Mouse (Mus musculus) liver, adult 2 months (tissue): ENCODE data around the gene Rhov. TPM values are rescaled to one million over a fixed set of nuclear protein-coding genes. Genes with fewer than 3 reads are reported as not detected.
A peak's percentile ranks its signal among the peaks of the same experiment; 100 is the strongest.

ENCODE experiments used
- DNase-seq: peaks from one replicate; pipeline ENCODE4 v3.0.0-alpha.2; 2011; ENCODE audit warnings: low read depth, low spot score; ENCODE audit errors: extremely low read depth
- H3K27ac ChIP-seq: fragments of 200-500 bp; replicated peaks from 2 replicates; pipeline ENCODE4 v1.5.1; 2012; ENCODE audit warnings: low read depth, mild to moderate bottlenecking, control low read depth, inconsistent platforms, low read length; ENCODE audit not compliant: insufficient read depth
- H3K27me3 ChIP-seq: fragments of 200-500 bp; 2 replicates; pipeline ENCODE4 v1.6.1; 2012; ENCODE audit warnings: mild to moderate bottlenecking, moderate library complexity, low read length, inconsistent platforms; ENCODE audit not compliant: control insufficient read depth, insufficient read depth
- H3K36me3 ChIP-seq: fragments of 200-500 bp; 2 replicates; pipeline ENCODE4 v1.6.1; 2012; ENCODE audit warnings: low read length, inconsistent platforms; ENCODE audit not compliant: control insufficient read depth, insufficient read depth
- H3K4me1 ChIP-seq: fragments of 200-500 bp; 2 replicates; pipeline ENCODE4 v1.6.1; 2011; ENCODE audit warnings: low read length; ENCODE audit not compliant: control insufficient read depth, insufficient read depth
- H3K4me3 ChIP-seq: fragments of 200-500 bp; 2 replicates; pipeline ENCODE4 v1.5.1; 2011; ENCODE audit warnings: low read depth, mild to moderate bottlenecking, control low read depth, low read length, moderate library complexity; ENCODE audit not compliant: insufficient read depth
- H3K79me2 ChIP-seq: fragments of 200-500 bp; 2 replicates; pipeline ENCODE4 v1.6.1; 2012; ENCODE audit warnings: inconsistent platforms, mild to moderate bottlenecking, low read length, moderate library complexity; ENCODE audit not compliant: control insufficient read depth, insufficient read depth
- H3K9ac ChIP-seq: fragments of 200-500 bp; 2 replicates; pipeline ENCODE4 v1.6.1; 2012; ENCODE audit warnings: low read depth, mild to moderate bottlenecking, control low read depth, inconsistent platforms, low read length
- CTCF ChIP-seq: fragments of 200-500 bp; IDR thresholded peaks from 2 replicates; pipeline ENCODE4 v1.5.1; 2011; ENCODE audit warnings: low read depth, low read length, control low read depth
- POLR2A ChIP-seq: fragments of 200-500 bp; IDR thresholded peaks from 2 replicates; pipeline ENCODE4 v1.6.1; 2011; ENCODE audit warnings: low read length, control low read depth; ENCODE audit not compliant: insufficient read depth; ENCODE audit errors: extremely low read depth
- WGBS: fragments of 180-500 bp; shearing (Covaris S2); methylation state at CpG from one replicate; pipeline ENCODE4 v1.1.7; 2018; 5-methylcytosine and 5-hydroxymethylcytosine counted together
- polyA plus RNA-seq: library from polyadenylated mRNA; depleted of rRNA; stranded (reverse); fragments of >200 nt; gene quantifications from 2 replicates; pipeline ENCODE4 v1.2.3, GENCODE M21; 2012; rRNA removed
- total RNA-seq: library from RNA; depleted of rRNA; stranded (reverse); fragments of >200 nt; gene quantifications from 2 replicates; pipeline ENCODE4 v1.2.3, GENCODE M21; 2014; rRNA removed

Rhov gene
- total and polyA plus RNA-seq, 2 experiments: not detected

DNA sequence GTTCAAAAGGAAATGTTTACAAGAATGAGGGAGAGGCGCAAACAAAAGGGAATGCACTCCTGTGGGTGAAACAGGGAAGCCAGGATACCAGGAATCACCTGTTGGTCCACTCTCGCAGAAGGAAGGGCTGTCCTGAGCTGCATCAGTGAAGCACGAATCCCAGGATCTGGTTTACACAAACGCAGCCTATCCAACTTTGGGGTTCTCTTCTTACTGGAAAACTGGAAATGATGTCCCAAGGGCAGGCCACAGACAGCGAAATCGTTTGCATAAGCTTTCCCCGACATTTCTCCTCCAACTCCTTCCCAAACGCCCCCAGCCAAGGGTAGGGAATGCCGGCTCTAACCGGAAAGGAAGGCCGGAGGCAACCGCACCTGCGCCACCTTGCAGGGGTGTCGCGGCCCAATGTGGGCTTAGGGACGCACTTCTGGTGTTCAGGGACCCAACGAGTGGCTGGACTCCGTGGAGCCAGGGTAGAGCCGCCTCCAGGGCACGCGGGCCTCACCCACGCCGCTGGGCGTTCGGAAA is 34.3 kb downstream of the Rhov start:
- H3K36me3 ChIP-seq: no peaks in the 10 kb centered on the region
- H3K9ac ChIP-seq: peak overlapping the region; percentile 42; the same call in 1 of the 2 replicates
- 19% methylated on average over 25 of the region's 25 CpGs for WGBS
- H3K27ac ChIP-seq: no peak overlapping the region
- TF ChIP-seq POLR2A (no peak), CTCF (no peak)
- peaks cover 14% of the 10 kb centered on the region for H3K27me3 ChIP-seq
- DNase-seq: no peak
- H3K4me3 ChIP-seq: peak overlapping the region; percentile 40; the same call in 1 of the 2 replicates
- H3K4me1 ChIP-seq: 0 out of 2 replicates have a peak, but pooled peaks cover 3% of the 10 kb centered on the region
- no peaks in the 10 kb centered on the region for H3K79me2 ChIP-seq

DNA sequence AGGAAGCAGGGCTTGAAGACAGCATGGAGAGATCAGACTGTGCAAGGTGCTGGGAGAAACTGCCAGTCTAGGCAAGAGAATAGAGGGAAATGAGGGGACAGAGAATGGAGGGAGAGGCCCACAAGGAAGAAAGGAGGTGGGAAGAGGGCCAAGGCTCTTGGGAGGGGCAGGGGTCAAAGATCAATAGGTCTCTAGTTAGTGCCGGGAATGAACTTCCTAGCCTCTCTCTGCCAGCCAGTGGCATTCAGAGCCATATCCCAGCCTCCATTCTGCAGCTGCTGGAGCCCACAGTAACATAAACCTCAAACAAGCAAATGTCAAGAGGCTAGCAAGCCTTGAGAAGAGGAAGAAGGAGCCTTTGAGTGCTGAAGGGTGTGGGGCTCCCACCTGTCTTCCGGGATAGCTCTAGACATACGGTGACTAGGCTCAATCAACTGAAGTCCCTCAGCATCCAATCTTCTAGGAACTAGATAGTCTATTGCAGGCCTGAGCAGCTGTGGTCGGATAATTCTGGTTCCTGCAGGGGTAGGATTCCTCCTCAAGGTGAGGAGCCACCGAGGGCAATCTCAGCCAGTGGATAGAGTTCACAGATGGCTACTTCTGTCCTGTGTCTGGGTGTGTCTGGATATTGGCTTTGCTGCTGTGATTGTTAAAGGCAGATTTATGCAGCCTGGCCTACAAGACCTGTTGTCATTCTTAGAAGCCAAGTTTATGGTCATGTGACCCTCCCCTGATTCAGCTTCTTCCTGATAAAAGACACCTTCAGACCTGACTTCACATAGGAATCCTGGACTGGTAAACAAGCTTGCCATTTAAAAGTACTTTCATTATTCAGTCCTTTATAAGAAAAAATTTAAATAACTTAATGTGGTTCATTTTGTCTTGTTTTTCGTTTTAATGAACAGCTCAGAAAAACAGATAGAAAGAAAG is 41.0 kb downstream of the Rhov start, which contains the start of gene Ppp1r14d:
Ppp1r14d (minus strand) TSS at position 132 of the 930 bp plus-strand sequence.
- Histone ChIP-seq H3K79me2 (no peaks in the 10 kb centered on the region), H3K4me3 (no peak within 1 kb of the TSS), H3K27ac (no peak within 1 kb of the TSS), H3K36me3 (no peaks in the 10 kb centered on the region), H3K4me1 (no peaks in the 10 kb centered on the region), H3K9ac (no peak within 1 kb of the TSS), H3K27me3 (no peaks in the 10 kb centered on the region)
- no peak for DNase-seq
- no peak for TF ChIP-seq POLR2A
- WGBS: 65% methylated on average over 6 of the region's 6 CpGs

Other genes with a start within 250 kb of the Rhov start
- gene Ccdc32, start 241.9 kb downstream of the Rhov start, total RNA-seq: 5.1 and 5.3 TPM in 2 replicates
- 3.0 and 3.1 TPM in 2 replicates for gene Ccdc32, start 241.9 kb downstream of the Rhov start, polyA plus RNA-seq
- 2.3 and 3.8 TPM in 2 replicates for gene Rpusd2, start 236.5 kb downstream of the Rhov start, total RNA-seq
- 2.9 and 3.0 TPM in 2 replicates for gene Rpusd2, start 236.5 kb downstream of the Rhov start, polyA plus RNA-seq
- gene Knl1, start 224.2 kb downstream of the Rhov start, total RNA-seq: 0.28 and 0.67 TPM in 2 replicates
- gene Knl1, start 224.2 kb downstream of the Rhov start, polyA plus RNA-seq: not detected in 2 replicates
- 0.65 and 1.5 TPM in 2 replicates for gene Rad51, start 158.5 kb downstream of the Rhov start, total RNA-seq
- gene Rad51, start 158.5 kb downstream of the Rhov start, polyA plus RNA-seq: 0.37 and 0.51 TPM in 2 replicates
- 47.7 and 63.6 TPM in 2 replicates for gene Rmdn3, start 114.2 kb downstream of the Rhov start, total RNA-seq
- gene Rmdn3, start 114.2 kb downstream of the Rhov start, polyA plus RNA-seq: 26.4 and 34.9 TPM in 2 replicates
- gene Gchfr, start 103.5 kb downstream of the Rhov start, total RNA-seq: 275 and 332 TPM in 2 replicates
- gene Gchfr, start 103.5 kb downstream of the Rhov start, polyA plus RNA-seq: 597 and 710 TPM in 2 replicates
- gene Gm14137, start 96.8 kb downstream of the Rhov start, total RNA-seq: not detected in 2 replicates
- gene Gm14137, start 96.8 kb downstream of the Rhov start, polyA plus RNA-seq: not detected in 2 replicates
- 15.9 and 20.5 TPM in 2 replicates for gene Zfyve19, start 62.7 kb downstream of the Rhov start, total RNA-seq
- gene Zfyve19, start 62.7 kb downstream of the Rhov start, polyA plus RNA-seq: 27.2 and 28.8 TPM in 2 replicates
- 1.8 and 3.6 TPM in 2 replicates for gene Dnajc17, start 62.5 kb downstream of the Rhov start, total RNA-seq
- 1.5 and 2.6 TPM in 2 replicates for gene Dnajc17, start 62.5 kb downstream of the Rhov start, polyA plus RNA-seq
- not detected in 2 replicates for gene Ppp1r14d, start 41.4 kb downstream of the Rhov start, total RNA-seq
- 0.11 TPM in 1 of 2 replicates, not detected in the other for gene Ppp1r14d, start 41.4 kb downstream of the Rhov start, polyA plus RNA-seq
- gene Spint1, start 33.9 kb downstream of the Rhov start, total RNA-seq: 0.28 and 0.54 TPM in 2 replicates
- 0.23 and 0.34 TPM in 2 replicates for gene Spint1, start 33.9 kb downstream of the Rhov start, polyA plus RNA-seq
- 4.4 and 7.5 TPM in 2 replicates for gene Vps18, start 17.5 kb upstream of the Rhov start, total RNA-seq
- 13.4 and 14.8 TPM in 2 replicates for gene Vps18, start 17.5 kb upstream of the Rhov start, polyA plus RNA-seq
- gene Dll4, start 54.5 kb upstream of the Rhov start, total RNA-seq: 3.0 and 5.2 TPM in 2 replicates
- gene Dll4, start 54.5 kb upstream of the Rhov start, polyA plus RNA-seq: 3.1 and 4.1 TPM in 2 replicates
- gene Chac1, start 80.0 kb upstream of the Rhov start, total RNA-seq: 3.2 and 5.5 TPM in 2 replicates
- gene Chac1, start 80.0 kb upstream of the Rhov start, polyA plus RNA-seq: 4.1 and 6.1 TPM in 2 replicates
- 8.7 and 9.9 TPM in 2 replicates for gene Ino80, start 206.4 kb upstream of the Rhov start, total RNA-seq
- gene Ino80, start 206.4 kb upstream of the Rhov start, polyA plus RNA-seq: 2.8 and 3.7 TPM in 2 replicates